Mouse (Mus musculus): ENCODE measurements around the gene Ifitm10. TPM values are rescaled to one million over a fixed set of nuclear protein-coding genes. Genes with fewer than 3 reads are reported as not detected.
"Not testable (repeated sequence)": the region's sequence is repeated elsewhere in the genome, so short reads cannot be mapped to it uniquely, and the experiment has no call there.

Gene Ifitm10
- total RNA-seq, 2 experiments from 2014 or later: not detected

GRCm38 (mm10) chr7:142285910-142286612, 87.5 kb downstream of the Ifitm10 start:
- not testable (repeated sequence) for ATAC-seq (replicated peaks; ENCODE audit: low FRiP score, low TSS enrichment, poor library complexity, severe bottlenecking)

- ATAC-seq (replicated peaks; ENCODE audit: low FRiP score, low TSS enrichment, poor library complexity, severe bottlenecking): peak; percentile 51
Observed at GRCm38 (mm10) chr7:142285130-142285835, 88.3 kb downstream of the Ifitm10 start.

- ATAC-seq (replicated peaks; ENCODE audit: low FRiP score, low TSS enrichment, poor library complexity, severe bottlenecking): peak; percentile 70
Observed at GRCm38 (mm10) chr7:142284615-142285080, 88.9 kb downstream of the Ifitm10 start.

DNA sequence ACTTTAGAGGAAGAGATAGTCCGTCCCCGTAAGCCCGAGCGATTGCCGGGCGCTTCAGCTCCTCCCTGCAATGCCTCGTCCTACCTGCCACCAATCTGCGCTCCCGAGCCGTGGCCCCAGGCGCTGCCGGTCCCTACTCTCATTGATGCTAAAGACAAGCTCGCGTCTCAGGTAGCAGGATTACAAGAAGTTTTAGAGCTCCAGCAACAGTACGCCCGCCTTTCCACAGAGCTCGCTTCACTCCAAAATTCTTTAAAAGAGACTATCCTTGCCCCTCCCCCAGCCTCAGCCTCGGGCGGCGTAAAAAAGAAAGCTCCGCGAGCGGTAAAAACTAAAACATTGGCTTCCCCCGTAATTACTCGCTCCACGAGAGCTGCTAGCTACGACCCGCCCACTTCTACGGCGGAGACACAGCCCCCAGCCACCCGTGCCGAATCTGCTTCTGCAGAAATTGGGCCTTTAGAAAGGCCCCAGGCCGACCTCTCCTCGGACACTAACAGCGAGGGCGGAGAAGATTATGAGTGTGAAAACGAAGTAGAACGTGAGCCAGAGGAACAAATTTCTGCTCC, 89.4 kb downstream of the Ifitm10 start:
- peak; percentile 86 for ATAC-seq (replicated peaks; ENCODE audit: low FRiP score, low TSS enrichment, poor library complexity, severe bottlenecking)

- not testable (repeated sequence) for ATAC-seq (replicated peaks; ENCODE audit: low FRiP score, low TSS enrichment, poor library complexity, severe bottlenecking)
Observed at GRCm38 (mm10) chr7:142282847-142283246, 90.7 kb downstream of the Ifitm10 start.

- not testable (repeated sequence) for ATAC-seq (replicated peaks; ENCODE audit: low FRiP score, low TSS enrichment, poor library complexity, severe bottlenecking)
Observed at GRCm38 (mm10) chr7:142279291-142279690, 94.3 kb downstream of the Ifitm10 start.

DNA sequence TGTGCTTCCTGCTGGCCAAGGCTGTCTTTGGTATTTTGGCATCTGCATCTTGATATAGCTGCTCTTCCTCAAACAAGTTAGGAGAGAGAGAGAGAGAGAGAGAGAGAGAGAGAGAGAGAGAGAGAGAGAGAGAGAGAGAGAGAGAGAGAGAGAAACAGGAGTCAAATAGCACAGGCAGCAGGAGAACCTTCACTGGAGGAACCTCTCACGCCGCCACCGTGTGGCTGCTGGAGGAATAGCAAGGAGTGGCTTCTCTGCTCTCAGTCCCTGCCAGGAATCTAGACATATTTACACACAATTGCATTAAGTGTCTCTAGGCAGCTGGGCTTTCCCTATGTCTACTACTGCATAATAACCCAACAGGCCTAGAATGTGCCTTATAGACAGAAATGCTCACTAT, 95.4 kb downstream of the Ifitm10 start:
- ATAC-seq (replicated peaks; ENCODE audit: low FRiP score, low TSS enrichment, poor library complexity, severe bottlenecking): peak; percentile 86

Other genes starting within 250 kb of the Ifitm10 start
- not detected in 2 replicates for gene Gm39115, start 237.7 kb downstream of the Ifitm10 start, total RNA-seq (2014; fragmentation: Nextera tagmentation)
- gene Gm39115, start 237.7 kb downstream of the Ifitm10 start, total RNA-seq (2017): not detected in 2 replicates
- gene Gm45337, start 229.1 kb downstream of the Ifitm10 start, total RNA-seq (2014; fragmentation: Nextera tagmentation): not detected in 2 replicates
- gene Gm45337, start 229.1 kb downstream of the Ifitm10 start, total RNA-seq (2017): not detected in 2 replicates
- gene Gm29735, start 216.6 kb downstream of the Ifitm10 start, total RNA-seq (2014; fragmentation: Nextera tagmentation): not detected in 2 replicates
- gene Gm29735, start 216.6 kb downstream of the Ifitm10 start, total RNA-seq (2017): not detected in 2 replicates
- not detected in 2 replicates for gene Gm4553, start 208.0 kb downstream of the Ifitm10 start, total RNA-seq (2014; fragmentation: Nextera tagmentation)
- not detected in 2 replicates for gene Gm4553, start 208.0 kb downstream of the Ifitm10 start, total RNA-seq (2017)
- not detected in 2 replicates for gene Krtap5-2, start 197.7 kb downstream of the Ifitm10 start, total RNA-seq (2014; fragmentation: Nextera tagmentation)
- gene Krtap5-2, start 197.7 kb downstream of the Ifitm10 start, total RNA-seq (2017): not detected in 2 replicates
- not detected in 2 replicates for gene Gm10153, start 183.4 kb downstream of the Ifitm10 start, total RNA-seq (2014; fragmentation: Nextera tagmentation)
- gene Gm10153, start 183.4 kb downstream of the Ifitm10 start, total RNA-seq (2017): not detected in 2 replicates
- not detected in 2 replicates for gene Krtap5-3, start 172.4 kb downstream of the Ifitm10 start, total RNA-seq (2014; fragmentation: Nextera tagmentation)
- not detected in 2 replicates for gene Krtap5-3, start 172.4 kb downstream of the Ifitm10 start, total RNA-seq (2017)
- gene Gm7579, start 161.9 kb downstream of the Ifitm10 start, total RNA-seq (2014; fragmentation: Nextera tagmentation): not detected in 2 replicates
- gene Gm7579, start 161.9 kb downstream of the Ifitm10 start, total RNA-seq (2017): not detected in 2 replicates
- not detected in 2 replicates for gene Krtap5-5, start 143.8 kb downstream of the Ifitm10 start, total RNA-seq (2014; fragmentation: Nextera tagmentation)
- gene Krtap5-5, start 143.8 kb downstream of the Ifitm10 start, total RNA-seq (2017): not detected in 2 replicates
- gene Gm40460, start 132.7 kb downstream of the Ifitm10 start, total RNA-seq (2014; fragmentation: Nextera tagmentation): not detected in 2 replicates
- gene Gm40460, start 132.7 kb downstream of the Ifitm10 start, total RNA-seq (2017): not detected in 2 replicates
- not detected in 2 replicates for gene Gm2431, start 115.4 kb downstream of the Ifitm10 start, total RNA-seq (2014; fragmentation: Nextera tagmentation)
- gene Gm2431, start 115.4 kb downstream of the Ifitm10 start, total RNA-seq (2017): not detected in 2 replicates
- not detected in 2 replicates for gene Gm4559, start 99.4 kb downstream of the Ifitm10 start, total RNA-seq (2014; fragmentation: Nextera tagmentation)
- gene Gm4559, start 99.4 kb downstream of the Ifitm10 start, total RNA-seq (2017): not detected in 2 replicates
- gene Krtap5-1, start 76.6 kb downstream of the Ifitm10 start, total RNA-seq (2014; fragmentation: Nextera tagmentation): not detected in 2 replicates
- gene Krtap5-1, start 76.6 kb downstream of the Ifitm10 start, total RNA-seq (2017): not detected in 2 replicates
- not detected in 2 replicates for gene Krtap5-4, start 70.2 kb downstream of the Ifitm10 start, total RNA-seq (2014; fragmentation: Nextera tagmentation)
- gene Krtap5-4, start 70.2 kb downstream of the Ifitm10 start, total RNA-seq (2017): not detected in 2 replicates
- gene Gm49369, start 8.9 kb upstream of the Ifitm10 start, total RNA-seq (2014; fragmentation: Nextera tagmentation): not detected in 2 replicates
- 32.8 TPM in 1 of 2 replicates, not detected in the other for gene Gm49369, start 8.9 kb upstream of the Ifitm10 start, total RNA-seq (2017)
- 129 and 174 TPM in 2 replicates for gene Ctsd, start 14.3 kb upstream of the Ifitm10 start, total RNA-seq (2014; fragmentation: Nextera tagmentation)
- 136 and 174 TPM in 2 replicates for gene Ctsd, start 14.3 kb upstream of the Ifitm10 start, total RNA-seq (2017)
- gene Syt8, start 61.1 kb upstream of the Ifitm10 start, total RNA-seq (2014; fragmentation: Nextera tagmentation): 2.0 TPM in 1 of 2 replicates, not detected in the other
- not detected in 2 replicates for gene Syt8, start 61.1 kb upstream of the Ifitm10 start, total RNA-seq (2017)
- gene Tnni2, start 68.1 kb upstream of the Ifitm10 start, total RNA-seq (2014; fragmentation: Nextera tagmentation): not detected in 2 replicates
- gene Tnni2, start 68.1 kb upstream of the Ifitm10 start, total RNA-seq (2017): 0.99 and 18.9 TPM in 2 replicates
- 16.9 and 39.8 TPM in 2 replicates for gene Lsp1, start 87.1 kb upstream of the Ifitm10 start, total RNA-seq (2014; fragmentation: Nextera tagmentation)
- 12.1 and 42.5 TPM in 2 replicates for gene Lsp1, start 87.1 kb upstream of the Ifitm10 start, total RNA-seq (2017)
- not detected in 2 replicates for gene Tnnt3, start 125.1 kb upstream of the Ifitm10 start, total RNA-seq (2014; fragmentation: Nextera tagmentation)
- not detected in 2 replicates for gene Tnnt3, start 125.1 kb upstream of the Ifitm10 start, total RNA-seq (2017)
- 13.0 and 13.8 TPM in 2 replicates for gene Mrpl23, start 158.9 kb upstream of the Ifitm10 start, total RNA-seq (2014; fragmentation: Nextera tagmentation)
- 46.6 and 82.1 TPM in 2 replicates for gene Mrpl23, start 158.9 kb upstream of the Ifitm10 start, total RNA-seq (2017)